Mouse (Mus musculus) stomach, embryonic 15.5 days (tissue): ENCODE data around the gene Hnrnpa0. TPM values are rescaled to one million over a fixed set of nuclear protein-coding genes. Genes with fewer than 3 reads are reported as not detected.
A peak's percentile ranks its signal among the peaks of the same experiment; 100 is the strongest.

Experiments used
- ATAC-seq: fragments of 200-750 bp; cut with Nextera tagmentation; 2 replicates; pipeline ENCODE4 v1.8.0; 2017; ENCODE audit warnings: low read depth, moderate number of reproducible peaks, moderate TSS enrichment; ENCODE audit not compliant: insufficient read depth, low FRiP score
- H3K27ac ChIP-seq: fragments of 300-500 bp; sonication (generic); 2 replicates; pipeline ENCODE4 v1.5.1; 2015; ENCODE audit warnings: mild to moderate bottlenecking, inconsistent platforms
- H3K27me3 ChIP-seq: fragments of 300-500 bp; sonication (generic); replicated peaks from 2 replicates; pipeline ENCODE4 v1.6.1; 2015; ENCODE audit warnings: inconsistent platforms
- H3K36me3 ChIP-seq: fragments of 300-500 bp; sonication (generic); 2 replicates; pipeline ENCODE4 v1.6.1; 2015; ENCODE audit warnings: inconsistent platforms
- H3K4me1 ChIP-seq: fragments of 300-500 bp; sonication (generic); 2 replicates; pipeline ENCODE4 v1.6.1; 2015; ENCODE audit warnings: inconsistent platforms
- H3K4me2 ChIP-seq: fragments of 300-500 bp; sonication (generic); 2 replicates; pipeline ENCODE4 v1.6.1; 2015; ENCODE audit warnings: mild to moderate bottlenecking, inconsistent platforms
- H3K4me3 ChIP-seq: fragments of 300-500 bp; sonication (generic); replicated peaks from 2 replicates; pipeline ENCODE4 v1.5.1; 2015; ENCODE audit warnings: inconsistent platforms
- H3K9ac ChIP-seq: fragments of 300-500 bp; sonication (generic); 2 replicates; pipeline ENCODE4 v1.6.1; 2015; ENCODE audit warnings: inconsistent platforms
- H3K9me3 ChIP-seq: fragments of 300-500 bp; sonication (generic); 2 replicates; pipeline ENCODE4 v1.6.1; 2016; ENCODE audit warnings: inconsistent platforms
- WGBS: fragments of 180-500 bp; shearing (Covaris S2); methylation state at CpG from one replicate; pipeline ENCODE4 v1.1.7; 2015; 5-methylcytosine and 5-hydroxymethylcytosine counted together
- polyA plus RNA-seq: library from polyadenylated mRNA; unstranded; fragments of >200 nt; fragmentation: Nextera tagmentation; extraction: Ambion mirVana; gene quantifications from 2 replicates; pipeline ENCODE4 v1.2.1, GENCODE M21; 2015

Hnrnpa0 gene
- polyA plus RNA-seq, 1 experiment from 2014 or later: 34.7 TPM

DNA sequence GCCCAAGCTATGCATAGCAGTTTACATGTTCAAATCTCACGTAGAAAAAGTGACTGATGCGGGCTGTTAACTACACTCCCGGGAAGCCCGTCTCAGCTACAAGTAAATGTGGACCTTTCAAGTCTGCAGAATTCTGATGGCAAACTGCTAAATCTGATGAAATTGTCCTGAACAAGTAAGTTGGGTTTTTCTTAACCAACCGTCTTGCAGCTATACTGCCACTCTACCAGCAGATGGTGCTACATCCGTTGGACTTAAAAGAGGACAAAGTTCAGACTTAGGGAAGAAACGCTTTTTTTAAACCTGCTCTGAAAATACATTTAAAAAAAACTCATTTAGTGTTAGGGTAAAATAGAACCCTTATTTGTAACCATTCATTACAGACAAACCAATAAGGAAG is 2.2 kb downstream of the Hnrnpa0 start:
- peaks cover 15% of the 10 kb centered on the region for H3K4me1 ChIP-seq
- no peaks in the 10 kb centered on the region for H3K9me3 ChIP-seq
- WGBS: 21% methylated on average over 7 of the region's 7 CpGs
- no peaks in the 10 kb centered on the region for H3K36me3 ChIP-seq
- H3K27ac ChIP-seq: no peak overlapping the region
- no peak overlapping the region; the same call in 1 of the 2 replicates for H3K9ac ChIP-seq
- H3K27me3 ChIP-seq: no peaks in the 10 kb centered on the region
- ATAC-seq: no peak
- H3K4me3 ChIP-seq: peak overlapping the region; percentile 23
- peak overlapping the region; percentile 63 for H3K4me2 ChIP-seq

GRCm38 (mm10) chr13:58124989-58125388 is 3.4 kb downstream of the Hnrnpa0 start:
- Histone ChIP-seq H3K4me1 (peaks cover 12% of the 10 kb centered on the region), H3K4me3 (no peak overlapping the region), H3K9ac (no peak overlapping the region), H3K36me3 (no peaks in the 10 kb centered on the region), H3K4me2 (no peak overlapping the region), H3K9me3 (no peaks in the 10 kb centered on the region), H3K27ac (no peak overlapping the region), H3K27me3 (no peaks in the 10 kb centered on the region)
- ATAC-seq: no peak
- WGBS: 48% methylated on average over 2 of the region's 2 CpGs

- ATAC-seq: no peak
- H3K4me1 ChIP-seq: peaks cover 10% of the 10 kb centered on the region; the same call in 1 of the 2 replicates
- no peaks in the 10 kb centered on the region for H3K9me3 ChIP-seq
- no peak overlapping the region for H3K27ac ChIP-seq
- H3K27me3 ChIP-seq: no peaks in the 10 kb centered on the region
- H3K36me3 ChIP-seq: no peaks in the 10 kb centered on the region
- 68% methylated on average over 3 of the region's 3 CpGs for WGBS
- H3K4me2 ChIP-seq: no peak overlapping the region
- no peak overlapping the region for H3K4me3 ChIP-seq
- no peak overlapping the region for H3K9ac ChIP-seq
Measured at GRCm38 (mm10) chr13:58124278-58124677, 4.1 kb downstream of the Hnrnpa0 start.

GRCm38 (mm10) chr13:58123381-58123780 is 5.0 kb downstream of the Hnrnpa0 start:
- H3K27ac ChIP-seq: peak overlapping the region; percentile 18; the same call in 1 of the 2 replicates
- no peak overlapping the region for H3K9ac ChIP-seq
- no peaks in the 10 kb centered on the region for H3K36me3 ChIP-seq
- no peak overlapping the region for H3K4me2 ChIP-seq
- H3K9me3 ChIP-seq: no peaks in the 10 kb centered on the region
- H3K4me3 ChIP-seq: no peak overlapping the region
- peaks cover 10% of the 10 kb centered on the region; the same call in 1 of the 2 replicates for H3K4me1 ChIP-seq
- 38% methylated on average over 8 of the region's 8 CpGs for WGBS
- ATAC-seq: peak; percentile 36; the same call in 1 of the 2 replicates
- H3K27me3 ChIP-seq: no peaks in the 10 kb centered on the region

DNA sequence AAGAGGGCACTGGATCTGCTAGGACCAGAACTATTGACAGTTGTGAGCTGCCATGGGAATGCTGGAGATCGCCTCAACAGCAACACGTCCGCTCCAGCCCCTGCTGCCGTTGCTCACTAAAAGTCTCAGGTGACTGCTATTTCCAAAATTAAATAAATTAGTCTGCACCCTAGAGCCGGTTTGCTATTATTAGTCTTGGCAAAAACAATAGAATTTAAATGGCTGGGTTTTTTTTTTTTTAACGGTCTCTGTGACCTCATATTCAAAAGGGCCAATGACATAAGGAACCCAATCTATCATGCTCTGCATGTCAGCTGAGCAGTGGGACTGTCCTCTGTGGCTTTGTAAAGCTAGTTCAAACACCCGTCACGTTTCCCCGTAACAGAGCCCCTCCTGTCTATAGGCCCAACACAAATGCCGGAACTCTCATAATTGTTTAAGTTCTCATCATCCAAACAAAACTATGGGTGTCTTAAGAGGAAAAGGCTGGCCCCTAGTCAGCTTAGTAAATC is 5.5 kb downstream of the Hnrnpa0 start:
- peaks cover 10% of the 10 kb centered on the region; the same call in 1 of the 2 replicates for H3K4me1 ChIP-seq
- no peak overlapping the region for H3K4me3 ChIP-seq
- H3K9me3 ChIP-seq: no peaks in the 10 kb centered on the region
- 43% methylated on average over 10 of the region's 10 CpGs for WGBS
- H3K9ac ChIP-seq: no peak overlapping the region
- peak overlapping the region; percentile 18; the same call in 1 of the 2 replicates for H3K27ac ChIP-seq
- no peak overlapping the region for H3K4me2 ChIP-seq
- H3K27me3 ChIP-seq: no peaks in the 10 kb centered on the region
- H3K36me3 ChIP-seq: no peaks in the 10 kb centered on the region
- no peak for ATAC-seq

DNA sequence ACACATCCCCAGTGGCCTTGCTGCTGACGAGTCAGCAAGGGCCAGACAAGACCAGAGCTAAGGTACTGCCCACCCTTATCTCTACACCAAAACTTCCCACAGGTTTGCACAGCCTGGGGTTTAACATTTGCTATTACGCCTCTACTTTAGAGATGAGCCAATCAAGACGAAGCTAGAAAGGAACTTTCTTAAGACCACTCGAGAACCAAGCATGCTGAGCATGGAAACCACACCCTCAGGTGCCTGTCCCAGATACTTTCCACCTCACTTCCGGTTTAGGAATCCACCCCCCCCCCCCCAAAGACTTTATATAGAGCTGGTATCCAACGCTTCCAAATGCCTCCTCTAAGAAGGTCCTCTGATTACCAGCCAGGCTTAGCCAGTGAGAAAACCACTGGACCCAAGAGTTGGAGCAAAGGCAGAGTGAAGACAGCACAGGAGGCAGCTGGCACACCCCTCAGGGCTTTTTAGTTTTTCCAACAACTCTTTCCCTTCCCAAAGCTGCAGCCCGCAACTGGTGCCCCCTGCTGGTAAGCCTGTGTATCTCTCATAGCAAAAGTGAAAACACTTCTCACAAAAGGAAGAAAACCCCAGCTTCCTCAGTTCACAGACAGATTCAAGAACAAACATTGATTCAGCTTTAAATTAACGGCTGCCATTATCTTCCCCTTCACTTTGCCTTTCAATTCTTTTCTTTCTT is 10.9 kb downstream of the Hnrnpa0 start:
- Histone ChIP-seq H3K4me3 (no peak overlapping the region), H3K4me2 (no peak overlapping the region), H3K27ac (no peak overlapping the region), H3K4me1 (peaks cover 11% of the 10 kb centered on the region), H3K9me3 (no peaks in the 10 kb centered on the region), H3K27me3 (no peaks in the 10 kb centered on the region), H3K36me3 (no peaks in the 10 kb centered on the region), H3K9ac (no peak overlapping the region)
- no peak for ATAC-seq
- WGBS: 60% methylated on average over 8 of the region's 8 CpGs

DNA sequence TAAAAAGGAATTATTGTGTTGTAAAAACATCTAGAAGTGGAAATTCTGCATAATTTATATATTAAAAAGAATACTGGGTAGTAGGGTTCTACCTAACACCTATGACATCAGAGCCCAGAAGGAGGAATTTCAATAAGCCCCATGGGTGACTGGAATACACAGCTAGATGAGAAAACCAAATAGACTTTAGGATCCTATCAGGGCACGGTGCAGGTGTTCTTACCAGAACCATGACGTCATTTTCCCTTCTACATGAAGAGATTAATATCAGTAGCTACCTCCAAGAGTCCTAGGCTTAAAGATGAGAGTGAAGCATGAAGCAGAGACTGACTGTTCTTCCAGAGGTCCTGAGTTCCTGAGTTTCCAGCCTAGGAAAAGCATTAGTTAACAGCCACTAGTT is 11.6 kb downstream of the Hnrnpa0 start:
- Histone ChIP-seq H3K9me3 (no peaks in the 10 kb centered on the region), H3K36me3 (no peaks in the 10 kb centered on the region), H3K4me2 (no peak overlapping the region), H3K9ac (no peak overlapping the region), H3K4me1 (peaks cover 11% of the 10 kb centered on the region), H3K27ac (no peak overlapping the region), H3K27me3 (no peaks in the 10 kb centered on the region), H3K4me3 (no peak overlapping the region)
- 80% methylated on average over 2 of the region's 2 CpGs for WGBS
- ATAC-seq: no peak

GRCm38 (mm10) chr13:58115227-58115626 is 13.1 kb downstream of the Hnrnpa0 start:
- 24% methylated on average over 13 of the region's 13 CpGs for WGBS
- no peaks in the 10 kb centered on the region for H3K9me3 ChIP-seq
- no peak overlapping the region for H3K27ac ChIP-seq
- H3K4me2 ChIP-seq: no peak overlapping the region
- no peak for ATAC-seq
- H3K27me3 ChIP-seq: no peaks in the 10 kb centered on the region
- peaks cover 11% of the 10 kb centered on the region for H3K4me1 ChIP-seq
- H3K36me3 ChIP-seq: no peaks in the 10 kb centered on the region
- H3K4me3 ChIP-seq: no peak overlapping the region
- no peak overlapping the region for H3K9ac ChIP-seq

GRCm38 (mm10) chr13:58113061-58113900 is 15.1 kb downstream of the Hnrnpa0 start, which contains the start of gene Klhl3:
TSS of gene Klhl3 (minus strand) at chr13:58113592.
- peak; percentile 82 for ATAC-seq
- H3K27me3 ChIP-seq: no peaks in the 10 kb centered on the region
- WGBS: under 1% methylated on average over 35 of the region's 35 CpGs
- no peaks in the 10 kb centered on the region for H3K9me3 ChIP-seq
- no peaks in the 10 kb centered on the region for H3K36me3 ChIP-seq
- H3K9ac ChIP-seq: peak within 1 kb of the TSS; percentile 38
- peak within 1 kb of the TSS; percentile 71 for H3K27ac ChIP-seq
- H3K4me1 ChIP-seq: peaks cover 11% of the 10 kb centered on the region
- peak within 1 kb of the TSS; percentile 57 for H3K4me3 ChIP-seq
- peak within 1 kb of the TSS; percentile 84 for H3K4me2 ChIP-seq

DNA sequence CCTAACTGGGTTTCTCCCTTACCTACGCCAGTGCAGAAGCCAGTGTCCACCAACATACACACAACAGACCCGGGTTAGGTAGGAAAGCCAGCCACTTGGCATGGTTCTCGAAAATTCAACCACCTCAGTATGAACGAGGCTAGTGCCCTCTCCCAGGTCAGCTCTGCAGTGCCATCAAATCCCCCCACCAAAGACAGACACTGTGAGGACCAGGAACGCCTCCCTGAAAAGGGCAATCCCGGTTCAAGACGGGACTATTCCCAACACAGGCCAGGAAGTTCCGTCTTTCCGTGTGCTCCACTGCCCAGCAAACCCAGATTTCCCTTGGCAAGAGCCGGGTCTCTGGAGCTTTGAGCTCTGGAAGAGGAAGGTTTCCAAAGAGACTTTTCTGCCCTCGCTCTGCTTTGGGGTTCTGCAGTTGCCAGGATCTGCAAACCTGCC is 15.7 kb downstream of the Hnrnpa0 start:
- peaks cover 11% of the 10 kb centered on the region for H3K4me1 ChIP-seq
- H3K4me2 ChIP-seq: peak overlapping the region; percentile 84
- ATAC-seq: no peak
- H3K4me3 ChIP-seq: peak overlapping the region; percentile 57
- H3K9ac ChIP-seq: peak overlapping the region; percentile 38; the same call in 1 of the 2 replicates
- WGBS: 12% methylated on average over 11 of the region's 11 CpGs
- H3K27ac ChIP-seq: 0 out of 2 replicates have a peak overlapping the region, but pooled peaks have one; percentile 71
- H3K27me3 ChIP-seq: no peaks in the 10 kb centered on the region
- no peaks in the 10 kb centered on the region for H3K36me3 ChIP-seq
- no peaks in the 10 kb centered on the region for H3K9me3 ChIP-seq

- WGBS: 58% methylated on average over 10 of the region's 10 CpGs
- peak overlapping the region; percentile 57 for H3K4me3 ChIP-seq
- H3K9ac ChIP-seq: no peak overlapping the region
- H3K27me3 ChIP-seq: no peaks in the 10 kb centered on the region
- no peaks in the 10 kb centered on the region for H3K36me3 ChIP-seq
- peak overlapping the region; percentile 84 for H3K4me2 ChIP-seq
- no peak for ATAC-seq
- H3K27ac ChIP-seq: no peak overlapping the region
- H3K4me1 ChIP-seq: peaks cover 11% of the 10 kb centered on the region
- no peaks in the 10 kb centered on the region for H3K9me3 ChIP-seq
Measured at GRCm38 (mm10) chr13:58112191-58112590, 16.2 kb downstream of the Hnrnpa0 start.
